Mouse (Mus musculus) activated CD4-positive, CD25-positive, alpha-beta regulatory T cell, adult 4 months (primary cell): ENCODE results near the gene Thyn1. TPM values are rescaled to one million over a fixed set of nuclear protein-coding genes. Genes with fewer than 3 reads are reported as not detected.

Experiments used
- ATAC-seq: one replicate; pipeline ENCODE4 v1.8.0; 2017
- polyA plus RNA-seq, 2 experiments: library from polyadenylated mRNA; unstranded; fragments of 100-300 nt; shearing (Covaris generic); gene quantifications; one replicate each; pipeline ENCODE4 v1.2.1; 2017

Gene Thyn1
- polyA plus RNA-seq: 10 to 100 TPM; 77.0 to 85.1 TPM

GRCm38 (mm10) chr9:26999461-27000395 lies at the start of gene Thyn1, which contains the start of gene Acad8:
Gene Thyn1 (plus strand): TSS chr9:26999710.
Gene Acad8 (minus strand): TSS chr9:26999566.
- peak; percentile 99 for ATAC-seq

- ATAC-seq: no peak
Observed at GRCm38 (mm10) chr9:26977754-26978153, 21.8 kb upstream of the Thyn1 start.

- no peak for ATAC-seq
Observed at GRCm38 (mm10) chr9:26978776-26979175, 20.7 kb upstream of the Thyn1 start.

GRCm38 (mm10) chr9:26985090-26985613 lies 14.4 kb upstream of the Thyn1 start:
- ATAC-seq: no peak

GRCm38 (mm10) chr9:26985668-26986277 lies 13.7 kb upstream of the Thyn1 start:
- ATAC-seq: no peak

GRCm38 (mm10) chr9:26990181-26990580 lies 9.3 kb upstream of the Thyn1 start:
- no peak for ATAC-seq

GRCm38 (mm10) chr9:26993118-26993517 lies 6.4 kb upstream of the Thyn1 start:
- ATAC-seq: no peak

- ATAC-seq: no peak
Observed at GRCm38 (mm10) chr9:26993900-26994299, 5.6 kb upstream of the Thyn1 start.

GRCm38 (mm10) chr9:26997062-26997461 lies 2.4 kb upstream of the Thyn1 start:
- ATAC-seq: no peak

- no peak for ATAC-seq
Observed at GRCm38 (mm10) chr9:26997501-26997900, 2.0 kb upstream of the Thyn1 start.

GRCm38 (mm10) chr9:26998669-26999460 lies 645 bp upstream of the Thyn1 start:
- ATAC-seq: no peak

- ATAC-seq: no peak
Observed at GRCm38 (mm10) chr9:27005231-27005630, 5.7 kb downstream of the Thyn1 start.

GRCm38 (mm10) chr9:27005933-27006332 lies 6.4 kb downstream of the Thyn1 start:
- no peak for ATAC-seq

GRCm38 (mm10) chr9:27006866-27007265 lies 7.4 kb downstream of the Thyn1 start:
- ATAC-seq: no peak

GRCm38 (mm10) chr9:27009231-27009630 lies 9.7 kb downstream of the Thyn1 start:
- ATAC-seq: no peak

GRCm38 (mm10) chr9:27011572-27011971 lies 12.1 kb downstream of the Thyn1 start:
- no peak for ATAC-seq

GRCm38 (mm10) chr9:27018961-27019360 lies 19.5 kb downstream of the Thyn1 start:
- no peak for ATAC-seq

GRCm38 (mm10) chr9:27023681-27024080 lies 24.2 kb downstream of the Thyn1 start:
- peak; percentile 64 for ATAC-seq

GRCm38 (mm10) chr9:27026708-27027107 lies 27.2 kb downstream of the Thyn1 start:
- no peak for ATAC-seq

- peak; percentile 57 for ATAC-seq
Observed at GRCm38 (mm10) chr9:27029022-27029827, 29.7 kb downstream of the Thyn1 start.

- peak; percentile 85 for ATAC-seq
Observed at GRCm38 (mm10) chr9:27029828-27030762, 30.6 kb downstream of the Thyn1 start, which contains the start of the genes Vps26b and Ncapd3. Gene Vps26b (minus strand): TSS chr9:27030065. Gene Ncapd3 (plus strand): TSS chr9:27030175.
